Comparison of ENCODE assay signal across 16 mouse cellular contexts in the genomic region with DNA sequence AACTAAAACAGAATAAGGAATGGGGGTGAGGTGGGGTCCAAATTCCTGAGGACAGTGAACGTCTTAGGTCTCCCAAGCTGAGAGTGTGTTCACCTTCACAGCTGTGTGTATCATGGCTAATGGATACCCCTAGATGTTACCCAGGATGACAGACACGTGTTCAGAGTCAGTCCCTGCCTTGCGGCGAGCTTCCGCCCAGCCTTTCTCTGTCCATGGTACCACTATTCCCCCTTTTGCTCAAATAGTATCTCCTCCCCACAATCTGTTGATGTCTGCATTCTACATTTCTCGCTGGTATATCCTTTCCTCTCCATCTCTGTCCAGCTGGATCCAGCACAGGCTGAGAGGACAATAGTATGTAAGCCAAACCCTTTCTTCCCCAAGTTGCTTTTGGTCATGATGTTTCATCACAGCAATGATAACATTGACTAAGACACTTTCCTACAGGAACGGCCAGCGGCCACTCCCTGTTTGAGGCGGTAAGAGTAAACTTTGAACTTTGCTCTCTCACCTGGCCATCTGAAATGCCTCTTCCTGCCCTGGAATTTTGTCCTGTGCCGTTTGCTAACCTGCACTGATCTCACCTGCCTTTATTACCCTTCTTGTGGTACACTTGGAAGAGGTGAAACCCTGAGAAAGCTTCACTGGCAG. TPM values are rescaled to one million over a fixed set of nuclear protein-coding genes. Genes with fewer than 3 reads are reported as not detected.
DNase-seq lines count a peak whose midpoint lies in the region; ATAC-seq and TF ChIP-seq lines count a peak whose summit lies in the region.
"Had no signal": no experiment of that assay in that cellular context is flagged by ENCODE, and none has a peak within 500 bp of the region (broad histone marks: within the 10 kb centered on the region; RNA-seq: fewer than 3 reads in every experiment).

No protein-coding gene starts in this region.

- TF ChIP-seq CTCF in small intestine, adult 2 months (IDR thresholded peaks at IDR 0.05; ENCODE audit: extremely low read depth, insufficient read length, insufficient replicate concordance, low read depth, low read length), result no peak

- no peaks in the 10 kb centered on the region for H3K9me3 ChIP-seq in heart, embryonic 10.5 days
- no peaks in the 10 kb centered on the region for H3K9me3 ChIP-seq in midbrain, embryonic 11.5 days (ENCODE audit: control insufficient read depth, low read length)
- H3K9me3 ChIP-seq in midbrain, embryonic 15.5 days, result no peaks in the 10 kb centered on the region
- no peaks in the 10 kb centered on the region for H3K9me3 ChIP-seq in intestine, embryonic 15.5 days
- H3K9me3 ChIP-seq: lung, embryonic 15.5 days; midbrain, embryonic 13.5 days; neural tube, embryonic 13.5 days had no signal

- WGBS in heart, embryonic 10.5 days, result 30% methylated on average over 10 of the region's 10 CpGs
- 37% methylated on average over 10 of the region's 10 CpGs for WGBS in midbrain, embryonic 11.5 days
- 49% methylated on average over 10 of the region's 10 CpGs for WGBS in midbrain, embryonic 15.5 days
- 21% methylated on average over 10 of the region's 10 CpGs for WGBS in intestine, embryonic 15.5 days
- WGBS in small intestine, adult 2 months, result 15% methylated on average over 10 of the region's 10 CpGs

- H3K9ac ChIP-seq in midbrain, embryonic 11.5 days (ENCODE audit: low read length), result no peak overlapping the region
- H3K9ac ChIP-seq in midbrain, embryonic 15.5 days, result no peak overlapping the region
- H3K9ac ChIP-seq in intestine, embryonic 15.5 days, result no peak overlapping the region
- H3K9ac ChIP-seq: lung, embryonic 15.5 days had no signal

- no peaks in the 10 kb centered on the region for H3K36me3 ChIP-seq in heart, embryonic 10.5 days
- H3K36me3 ChIP-seq in midbrain, embryonic 11.5 days (ENCODE audit: control insufficient read depth, insufficient read depth, low read length), result no peaks in the 10 kb centered on the region
- H3K36me3 ChIP-seq in midbrain, embryonic 15.5 days (replicated peaks), result no peaks in the 10 kb centered on the region
- no peaks in the 10 kb centered on the region for H3K36me3 ChIP-seq in intestine, embryonic 15.5 days
- H3K36me3 ChIP-seq in small intestine, adult 2 months (ENCODE audit: control insufficient read depth, insufficient read depth, low read length), result no peaks in the 10 kb centered on the region
- H3K36me3 ChIP-seq: G1E; lung, embryonic 15.5 days; midbrain, embryonic 13.5 days; neural tube, embryonic 13.5 days had no signal

- TF ChIP-seq POLR2A in small intestine, adult 2 months (IDR thresholded peaks at IDR 0.05; ENCODE audit: low read depth, low read length), result no peak

- peaks cover 60% of the 10 kb centered on the region for H3K27me3 ChIP-seq in heart, embryonic 10.5 days (ENCODE audit: insufficient read depth, poor library complexity, severe bottlenecking)
- peaks cover 53% of the 10 kb centered on the region for H3K27me3 ChIP-seq in midbrain, embryonic 11.5 days (ENCODE audit: control insufficient read depth, insufficient read depth, low read length)
- peaks cover 58% of the 10 kb centered on the region for H3K27me3 ChIP-seq in midbrain, embryonic 15.5 days (replicated peaks)
- H3K27me3 ChIP-seq in intestine, embryonic 15.5 days (replicated peaks), result peaks cover 28% of the 10 kb centered on the region
- no peaks in the 10 kb centered on the region for H3K27me3 ChIP-seq in small intestine, adult 2 months (ENCODE audit: control insufficient read depth, insufficient read depth, low read length)

- H3K4me1 ChIP-seq in heart, embryonic 10.5 days, result peaks cover 19% of the 10 kb centered on the region
- H3K4me1 ChIP-seq in midbrain, embryonic 11.5 days (ENCODE audit: control insufficient read depth, insufficient read depth, low read length), result peaks cover 7% of the 10 kb centered on the region
- peaks cover 16% of the 10 kb centered on the region for H3K4me1 ChIP-seq in midbrain, embryonic 15.5 days
- peaks cover 22% of the 10 kb centered on the region for H3K4me1 ChIP-seq in intestine, embryonic 15.5 days (replicated peaks)
- H3K4me1 ChIP-seq in small intestine, adult 2 months (ENCODE audit: control insufficient read depth, insufficient read depth, insufficient read length, low read length), result peaks cover 22% of the 10 kb centered on the region

- H3K4me2 ChIP-seq in midbrain, embryonic 11.5 days, result no peak overlapping the region
- no peak overlapping the region for H3K4me2 ChIP-seq in midbrain, embryonic 15.5 days
- no peak overlapping the region for H3K4me2 ChIP-seq in intestine, embryonic 15.5 days (replicated peaks)

- ATAC-seq in midbrain, embryonic 11.5 days (ENCODE audit: low FRiP score), result no peak
- no peak for ATAC-seq in midbrain, embryonic 15.5 days (replicated peaks)
- ATAC-seq in intestine, embryonic 15.5 days, result peak; percentile 60
- ATAC-seq: midbrain, embryonic 13.5 days had no signal

- H3K4me3 ChIP-seq in heart, embryonic 10.5 days, result no peak overlapping the region
- H3K4me3 ChIP-seq in midbrain, embryonic 11.5 days (ENCODE audit: low read depth, low read length), result no peak overlapping the region
- no peak overlapping the region for H3K4me3 ChIP-seq in midbrain, embryonic 15.5 days
- no peak overlapping the region for H3K4me3 ChIP-seq in intestine, embryonic 15.5 days (replicated peaks)
- H3K4me3 ChIP-seq in small intestine, adult 2 months (ENCODE audit: low read depth, low read length), result no peak overlapping the region

- no peak overlapping the region for H3K27ac ChIP-seq in heart, embryonic 10.5 days
- H3K27ac ChIP-seq in midbrain, embryonic 11.5 days (ENCODE audit: low read depth, low read length), result no peak overlapping the region
- H3K27ac ChIP-seq in midbrain, embryonic 15.5 days, result no peak overlapping the region
- no peak overlapping the region for H3K27ac ChIP-seq in intestine, embryonic 15.5 days
- H3K27ac ChIP-seq in small intestine, adult 2 months (ENCODE audit: insufficient read depth, low read depth, low read length), result peak overlapping the region; percentile 78
- H3K27ac ChIP-seq: hindbrain, embryonic 14.5 days; lung, embryonic 15.5 days; midbrain, embryonic 13.5 days; neural tube, embryonic 13.5 days had no signal

- DNase-seq in heart, embryonic 10.5 days (ENCODE audit: low spot score), result peak; percentile 70
- DNase-seq in heart, adult 9 months (ENCODE audit: low spot score in 2 of 2), result no peak
- peak; percentile 84 for DNase-seq in midbrain, embryonic 11.5 days (ENCODE audit: low spot score, missing footprints)
- DNase-seq in layer of hippocampus, postnatal 14 days (ENCODE audit: low spot score in 2 of 2), result no peak
- no peak for DNase-seq in thymus, adult 18-20 months
- DNase-seq: cerebellum, adult 11-12 months had no signal

RNA-seq across cellular contexts. Expression of gene B3gnt6, which starts 4.0 kb away (rescaled TPM):
- polyA plus RNA-seq in heart, embryonic 10.5 days (2016; fragmentation: Nextera tagmentation; extraction: Ambion mirVana), result 0.06 TPM in 1 of 2 replicates, not detected in the other
- polyA plus RNA-seq in midbrain, embryonic 11.5 days (2014; fragmentation: Nextera tagmentation; extraction: Ambion mirVana), result 0.07 TPM in 1 of 2 replicates, not detected in the other
- polyA plus RNA-seq in midbrain, embryonic 15.5 days (2015; fragmentation: Nextera tagmentation; extraction: Ambion mirVana), result 0.15 and 0.41 TPM in 2 replicates
- polyA plus RNA-seq in intestine, embryonic 15.5 days (2015; fragmentation: Nextera tagmentation; extraction: Ambion mirVana), result 0.05 and 0.06 TPM in 2 replicates
- polyA plus RNA-seq in small intestine, adult 2 months (2012; rRNA removed), result 1.4 and 5.1 TPM in 2 replicates
- under 1 TPM; 0.23 to 0.26 TPM for total RNA-seq in layer of hippocampus, postnatal 14 days (2021)
- total RNA-seq: gastrocnemius, postnatal 4 days had no signal
- polyA plus RNA-seq: heart, postnatal 0 days had no signal

RNA-seq across cellular contexts. Expression of gene Capn5, which starts 17.2 kb away (rescaled TPM):
- polyA plus RNA-seq in heart, embryonic 10.5 days (2016; fragmentation: Nextera tagmentation; extraction: Ambion mirVana), result 9.4 and 11.0 TPM in 2 replicates
- 3.5 and 3.7 TPM in 2 replicates for polyA plus RNA-seq in midbrain, embryonic 11.5 days (2014; fragmentation: Nextera tagmentation; extraction: Ambion mirVana)
- 18.5 and 19.0 TPM in 2 replicates for polyA plus RNA-seq in midbrain, embryonic 15.5 days (2015; fragmentation: Nextera tagmentation; extraction: Ambion mirVana)
- polyA plus RNA-seq in intestine, embryonic 15.5 days (2015; fragmentation: Nextera tagmentation; extraction: Ambion mirVana), result 10.2 TPM in 2 replicates
- polyA plus RNA-seq in small intestine, adult 2 months (2012; rRNA removed), result 15.6 and 17.2 TPM in 2 replicates
- total RNA-seq in layer of hippocampus, postnatal 14 days (2021), result 10 to 100 TPM; 57.0 to 58.9 TPM

RNA-seq across cellular contexts. Expression of gene Omp, which starts 50.0 kb away (rescaled TPM):
- polyA plus RNA-seq in heart, embryonic 10.5 days (2016; fragmentation: Nextera tagmentation; extraction: Ambion mirVana), result 0.33 TPM in 2 replicates
- 0.18 and 0.23 TPM in 2 replicates for polyA plus RNA-seq in midbrain, embryonic 11.5 days (2014; fragmentation: Nextera tagmentation; extraction: Ambion mirVana)
- 0.33 and 0.37 TPM in 2 replicates for polyA plus RNA-seq in midbrain, embryonic 15.5 days (2015; fragmentation: Nextera tagmentation; extraction: Ambion mirVana)
- 0.23 and 0.49 TPM in 2 replicates for polyA plus RNA-seq in intestine, embryonic 15.5 days (2015; fragmentation: Nextera tagmentation; extraction: Ambion mirVana)
- polyA plus RNA-seq in small intestine, adult 2 months (2012; rRNA removed), result 0.65 and 1.4 TPM in 2 replicates
- 1 to 10 TPM; 1.1 to 1.5 TPM for total RNA-seq in layer of hippocampus, postnatal 14 days (2021)
- polyA plus RNA-seq: G1E had no signal

Comparison
In these comparisons a context has a peak if more than half of its experiments do, and no peak if none do; other contexts are left out.
1. DNase-seq: peak in heart, embryonic 10.5 days (single experiment) and midbrain, embryonic 11.5 days (single experiment); none in heart, adult 9 months (0 of 2), layer of hippocampus, postnatal 14 days (0 of 2) and thymus, adult 18-20 months (0 of 2).